Mouse (Mus musculus): ENCODE measurements around the gene Cryga. TPM values are rescaled to one million over a fixed set of nuclear protein-coding genes. Genes with fewer than 3 reads are reported as not detected.
"Not testable (repeated sequence)": the region's sequence is repeated elsewhere in the genome, so short reads cannot be mapped to it uniquely, and the experiment has no call there.

Gene Cryga
- polyA plus RNA-seq, 1 experiment from 2014 or later, result not detected

DNA sequence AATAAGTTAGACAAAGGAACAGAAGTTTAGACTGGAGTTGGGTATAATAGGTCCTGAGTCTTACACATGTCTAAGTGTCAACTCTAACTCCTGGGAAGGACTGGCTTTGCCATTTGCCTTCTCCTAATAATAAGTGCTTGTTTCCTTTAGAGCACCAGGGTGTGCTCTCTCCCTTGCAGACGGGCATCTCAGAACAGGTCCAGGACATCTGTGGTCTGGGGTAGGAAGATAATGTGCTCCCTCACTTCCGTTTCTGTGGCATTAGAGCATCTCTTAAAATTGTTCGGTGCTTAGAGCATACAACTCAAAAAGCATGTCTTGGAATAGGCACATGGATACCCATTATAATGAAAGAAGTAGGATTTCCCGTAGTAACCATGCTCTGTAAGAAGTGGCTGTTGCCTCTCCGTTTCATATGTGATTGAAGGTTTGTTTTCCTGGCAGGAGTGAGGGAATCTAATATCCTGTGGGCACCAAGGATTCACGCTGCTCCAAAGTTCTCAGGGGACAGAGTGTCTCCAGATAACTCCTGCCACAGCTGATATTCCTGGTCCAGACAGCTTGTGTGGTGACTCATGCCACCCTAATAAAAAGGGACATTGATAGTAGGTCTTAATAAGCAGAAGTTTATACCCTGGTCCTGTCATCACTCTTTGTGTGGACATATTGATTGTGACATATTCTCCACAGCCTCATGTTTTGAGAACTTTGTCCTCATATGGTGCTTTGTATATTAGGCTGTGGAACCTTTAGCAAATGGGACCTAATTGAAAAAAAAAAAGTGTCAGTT, 14.4 kb downstream of the Cryga start:
- no peak overlapping the region for H3K4me3 ChIP-seq
- no peak for ATAC-seq
- no peak overlapping the region for H3K4me2 ChIP-seq
- no peaks in the 10 kb centered on the region for H3K4me1 ChIP-seq
- no peaks in the 10 kb centered on the region for H3K9me3 ChIP-seq (replicated peaks)
- WGBS (ENCODE audit: insufficient replicate concordance), result 37% methylated on average over 6 of the region's 6 CpGs
- H3K27me3 ChIP-seq (replicated peaks), result no peaks in the 10 kb centered on the region
- no peaks in the 10 kb centered on the region for H3K36me3 ChIP-seq
- H3K27ac ChIP-seq, result no peak overlapping the region
- H3K9ac ChIP-seq, result no peak overlapping the region

GRCm38 (mm10) chr1:65082188-65082587, 21.0 kb downstream of the Cryga start, which contains the start of gene Crygb:
Gene Crygb, minus strand, starts transcription at chr1:65082288.
- H3K4me3 ChIP-seq, result no peak within 1 kb of the TSS
- H3K27ac ChIP-seq, result no peak within 1 kb of the TSS
- H3K27me3 ChIP-seq (replicated peaks), result no peaks in the 10 kb centered on the region
- H3K4me2 ChIP-seq, result no peak within 1 kb of the TSS
- H3K4me1 ChIP-seq, result no peaks in the 10 kb centered on the region
- no peak for ATAC-seq
- 41% methylated on average over 7 of the region's 7 CpGs for WGBS (ENCODE audit: insufficient replicate concordance)
- H3K9ac ChIP-seq, result no peak within 1 kb of the TSS
- no peaks in the 10 kb centered on the region for H3K9me3 ChIP-seq (replicated peaks)
- H3K36me3 ChIP-seq, result no peaks in the 10 kb centered on the region

- H3K9ac ChIP-seq, result no peak overlapping the region
- H3K27me3 ChIP-seq (replicated peaks), result no peaks in the 10 kb centered on the region
- WGBS (ENCODE audit: insufficient replicate concordance), result 22% methylated on average over 5 of the region's 5 CpGs
- H3K4me2 ChIP-seq, result no peak overlapping the region
- H3K4me1 ChIP-seq, result no peaks in the 10 kb centered on the region
- no peaks in the 10 kb centered on the region for H3K36me3 ChIP-seq
- no peak overlapping the region for H3K4me3 ChIP-seq
- H3K27ac ChIP-seq, result no peak overlapping the region
- no peak for ATAC-seq
- no peaks in the 10 kb centered on the region for H3K9me3 ChIP-seq (replicated peaks)
These were observed 27.6 kb downstream of the Cryga start for GRCm38 (mm10) chr1:65075607-65076006.

GRCm38 (mm10) chr1:65073589-65073988, 29.6 kb downstream of the Cryga start, which contains the start of gene Crygc:
Gene Crygc, minus strand, starts transcription at chr1:65073689.
- Histone ChIP-seq H3K9me3 (replicated peaks) (no peaks in the 10 kb centered on the region), H3K27me3 (replicated peaks) (no peaks in the 10 kb centered on the region), H3K4me2 (no peak within 1 kb of the TSS), H3K27ac (no peak within 1 kb of the TSS), H3K4me3 (no peak within 1 kb of the TSS), H3K4me1 (no peaks in the 10 kb centered on the region), H3K36me3 (no peaks in the 10 kb centered on the region), H3K9ac (no peak within 1 kb of the TSS)
- no peak for ATAC-seq
- WGBS (ENCODE audit: insufficient replicate concordance), result 55% methylated on average over 6 of the region's 6 CpGs

GRCm38 (mm10) chr1:65067842-65068241, 35.3 kb downstream of the Cryga start:
- H3K4me1 ChIP-seq, result no peaks in the 10 kb centered on the region
- no peak overlapping the region for H3K9ac ChIP-seq
- H3K9me3 ChIP-seq (replicated peaks), result no peaks in the 10 kb centered on the region
- H3K27ac ChIP-seq, result no peak overlapping the region
- H3K4me3 ChIP-seq, result no peak overlapping the region
- H3K4me2 ChIP-seq, result no peak overlapping the region
- ATAC-seq, result no peak
- no peaks in the 10 kb centered on the region for H3K36me3 ChIP-seq
- H3K27me3 ChIP-seq (replicated peaks), result no peaks in the 10 kb centered on the region

DNA sequence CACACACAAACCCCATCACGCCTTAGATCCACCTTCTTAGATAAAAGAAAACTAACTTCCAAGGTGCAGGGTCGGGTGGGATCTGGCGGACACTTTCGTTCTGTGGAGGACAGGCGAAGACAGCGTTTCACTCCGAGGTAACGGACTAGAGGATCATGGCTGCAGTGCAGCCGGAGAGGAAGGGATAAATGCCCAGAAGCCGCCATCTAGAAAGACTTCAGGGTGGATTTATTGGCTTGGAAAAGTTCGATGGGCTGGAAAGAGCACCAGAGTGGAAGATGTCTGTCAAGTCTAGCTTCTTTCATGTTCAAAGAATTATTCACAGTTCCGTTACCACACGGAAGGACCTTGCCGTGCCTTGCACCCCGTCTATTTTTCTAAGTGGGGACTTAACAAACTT, 39.0 kb downstream of the Cryga start:
- 76% methylated on average over 15 of the region's 15 CpGs for WGBS (ENCODE audit: insufficient replicate concordance)
- Histone ChIP-seq H3K9me3 (replicated peaks) (no peaks in the 10 kb centered on the region), H3K36me3 (no peaks in the 10 kb centered on the region), H3K4me3 (no peak overlapping the region), H3K27me3 (replicated peaks) (no peaks in the 10 kb centered on the region), H3K27ac (no peak overlapping the region), H3K9ac (no peak overlapping the region), H3K4me1 (no peaks in the 10 kb centered on the region), H3K4me2 (no peak overlapping the region)
- ATAC-seq, result no peak

DNA sequence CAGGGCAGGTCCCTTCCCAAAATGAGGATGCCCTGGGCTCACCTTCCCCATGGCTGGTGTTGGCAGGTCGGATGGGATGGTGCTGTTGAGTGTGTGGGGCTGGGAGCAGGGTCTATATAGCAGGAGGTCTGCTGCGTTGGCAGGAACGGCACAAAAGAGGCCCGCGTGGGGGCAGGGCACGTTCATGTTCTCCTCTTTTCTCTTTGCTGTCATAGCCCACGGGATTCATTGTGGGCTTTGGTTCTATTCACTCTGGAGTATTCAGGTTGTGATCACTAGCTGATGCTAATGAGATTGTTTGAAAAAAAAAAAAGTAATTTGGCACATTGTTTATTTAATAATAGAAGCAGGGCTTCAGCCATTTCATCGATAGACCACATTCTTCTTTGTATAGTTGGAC, 39.8 kb downstream of the Cryga start, which contains the start of gene Crygd:
TSS of gene Crygd (minus strand) at position 101 of the 400 bp plus-strand sequence.
- no peak for ATAC-seq

GRCm38 (mm10) chr1:65052140-65052539, 51.0 kb downstream of the Cryga start:
- H3K4me3 ChIP-seq, result no peak overlapping the region
- H3K9ac ChIP-seq, result no peak overlapping the region
- ATAC-seq, result no peak
- H3K27me3 ChIP-seq (replicated peaks), result no peaks in the 10 kb centered on the region
- no peaks in the 10 kb centered on the region for H3K9me3 ChIP-seq (replicated peaks)
- WGBS (ENCODE audit: insufficient replicate concordance), result 30% methylated on average over 2 of the region's 2 CpGs
- no peak overlapping the region for H3K4me2 ChIP-seq
- no peaks in the 10 kb centered on the region for H3K4me1 ChIP-seq
- H3K27ac ChIP-seq, result no peak overlapping the region
- H3K36me3 ChIP-seq, result no peaks in the 10 kb centered on the region

More for the DNA sequence above, 39.8 kb downstream of the Cryga start, which contains the start of gene Crygd:
- H3K4me2 ChIP-seq, result no peak within 1 kb of the TSS
- WGBS (ENCODE audit: insufficient replicate concordance), result 77% methylated on average over 8 of the region's 8 CpGs
- H3K27me3 ChIP-seq (replicated peaks), result no peaks in the 10 kb centered on the region
- H3K4me1 ChIP-seq, result no peaks in the 10 kb centered on the region
- H3K36me3 ChIP-seq, result no peaks in the 10 kb centered on the region
- no peak within 1 kb of the TSS for H3K27ac ChIP-seq
- no peaks in the 10 kb centered on the region for H3K9me3 ChIP-seq (replicated peaks)
- H3K9ac ChIP-seq, result no peak within 1 kb of the TSS
- no peak within 1 kb of the TSS for H3K4me3 ChIP-seq

DNA sequence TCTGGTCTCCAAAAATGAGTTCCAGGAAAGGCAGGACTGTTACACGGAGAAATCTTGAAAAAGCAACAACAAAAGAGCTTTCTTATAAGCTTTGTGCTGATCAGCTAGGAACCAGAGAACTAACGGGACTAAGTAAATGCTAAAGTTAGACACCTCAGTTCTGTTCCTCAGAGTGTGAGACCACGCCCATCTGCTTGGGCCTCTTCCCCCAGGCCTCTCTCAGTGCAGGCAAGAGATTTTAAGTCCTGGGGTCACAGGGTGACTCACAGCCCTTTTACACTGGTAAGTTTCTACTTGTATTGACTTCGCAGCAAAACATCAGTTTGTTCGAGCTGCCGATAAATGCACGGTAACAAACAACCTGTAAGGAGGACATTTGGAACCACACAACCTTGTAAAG, 51.5 kb downstream of the Cryga start:
- Histone ChIP-seq H3K36me3 (no peaks in the 10 kb centered on the region), H3K4me3 (no peak overlapping the region), H3K4me1 (no peaks in the 10 kb centered on the region), H3K9ac (no peak overlapping the region), H3K9me3 (replicated peaks) (no peaks in the 10 kb centered on the region), H3K4me2 (no peak overlapping the region), H3K27ac (no peak overlapping the region), H3K27me3 (replicated peaks) (no peaks in the 10 kb centered on the region)
- no peak for ATAC-seq
- WGBS (ENCODE audit: insufficient replicate concordance), result 62% methylated on average over 7 of the region's 7 CpGs

DNA sequence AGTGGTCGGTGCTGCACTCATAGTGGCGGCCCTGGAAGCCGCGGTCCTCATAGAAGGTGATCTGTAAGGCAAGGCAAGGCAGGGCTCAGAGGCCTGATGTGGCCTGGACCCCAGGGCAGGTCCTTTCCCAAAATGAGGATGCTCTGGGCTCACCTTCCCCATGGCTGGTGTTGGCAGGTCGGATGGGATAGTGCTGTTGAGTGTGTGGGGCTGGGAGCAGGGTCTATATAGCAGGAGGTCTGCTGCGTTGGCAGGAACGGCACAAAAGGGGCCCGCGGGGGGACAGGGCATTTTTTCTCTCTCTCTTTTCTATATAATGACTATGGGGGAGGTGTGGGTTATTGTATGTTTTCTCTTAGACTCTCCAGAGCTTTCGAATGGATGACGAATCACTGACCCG, 52.2 kb downstream of the Cryga start, which contains the start of gene Cryge:
TSS of gene Cryge (minus strand) at position 198 of the 400 bp plus-strand sequence.
- H3K36me3 ChIP-seq; ATAC-seq; H3K4me3 ChIP-seq; H3K9ac ChIP-seq; H3K4me2 ChIP-seq; H3K27me3 ChIP-seq (replicated peaks); H3K9me3 ChIP-seq (replicated peaks); H3K27ac ChIP-seq; H3K4me1 ChIP-seq: not testable (repeated sequence)
- WGBS (ENCODE audit: insufficient replicate concordance), result 74% methylated on average over 10 of the region's 12 CpGs

All from liver, embryonic 12.5 days (tissue).